Mouse (Mus musculus) CH12.LX (cell line): ENCODE measurements around the gene Zfp1.

Experiments used
- CTCF ChIP-seq, 2 experiments: IDR thresholded peaks in 1 of 2; conservative IDR thresholded peaks in 1 of 2; 2 replicates each; pipeline ENCODE4 v1.5.1; 2011 to 2012; ENCODE audit warnings: low read depth in 2 of 2, low read length in 2 of 2, improper control_type of control experiment in 1 of 2, inconsistent platforms in 1 of 2, mild to moderate bottlenecking in 1 of 2, moderate library complexity in 1 of 2
- E2F4 ChIP-seq: IDR thresholded peaks from 2 replicates; pipeline ENCODE4 v1.6.1; 2011; ENCODE audit warnings: low read depth, low read length, improper control_type of control experiment; ENCODE audit not compliant: insufficient replicate concordance
- EP300 ChIP-seq: IDR thresholded peaks from 2 replicates; pipeline ENCODE4 v1.6.1; 2011; ENCODE audit warnings: low read length, improper control_type of control experiment
- HCFC1 ChIP-seq: IDR thresholded peaks from 2 replicates; pipeline ENCODE4 v1.6.1; 2012; ENCODE audit warnings: low read depth, mild to moderate bottlenecking, inconsistent platforms, low read length, improper control_type of control experiment
- IRF4 ChIP-seq: IDR thresholded peaks from 2 replicates; pipeline ENCODE4 v1.6.1; 2014; ENCODE audit warnings: low read depth, mild to moderate bottlenecking, inconsistent platforms, low read length, improper control_type of control experiment
- MAX ChIP-seq: IDR thresholded peaks from 2 replicates; pipeline ENCODE4 v1.6.1; 2011; ENCODE audit warnings: low read length, improper control_type of control experiment
- MEF2A ChIP-seq: IDR thresholded peaks from 2 replicates; pipeline ENCODE4 v1.6.1; 2014; ENCODE audit warnings: low read depth, mild to moderate bottlenecking, inconsistent platforms, low read length, improper control_type of control experiment, borderline replicate concordance
- MYC ChIP-seq: IDR thresholded peaks from 2 replicates; pipeline ENCODE4 v1.6.1; 2011; ENCODE audit warnings: low read depth, mild to moderate bottlenecking, improper control_type of control experiment, low read length
- NELFE ChIP-seq: IDR thresholded peaks from 2 replicates; pipeline ENCODE4 v1.6.1; 2011; ENCODE audit warnings: low read depth, low read length, improper control_type of control experiment
- POLR2A ChIP-seq: IDR thresholded peaks from 2 replicates; pipeline ENCODE4 v1.6.1; 2011; ENCODE audit warnings: low read depth, mild to moderate bottlenecking, improper control_type of control experiment, low read length
- USF2 ChIP-seq: conservative IDR thresholded peaks from 2 replicates; pipeline ENCODE4 v1.6.1; 2011; ENCODE audit warnings: low read depth, low read length, improper control_type of control experiment
- ZNF384 ChIP-seq: IDR thresholded peaks from 2 replicates; pipeline ENCODE4 v1.6.1; 2012; ENCODE audit warnings: low read depth, low read length, improper control_type of control experiment, inconsistent platforms

- TF ChIP-seq POLR2A, result no peak
- no peak for TF ChIP-seq NELFE
- TF ChIP-seq E2F4, result no peak
- TF ChIP-seq CTCF (conservative IDR thresholded peaks at IDR 0.05 in 1 of 2, IDR thresholded peaks at IDR 0.05 in 1 of 2; ENCODE audit: low read depth in 2 of 2, low read length in 2 of 2), result no peak
- no peak for TF ChIP-seq MYC
- TF ChIP-seq USF2, result no peak
- no peak for TF ChIP-seq MAX
- no peak for TF ChIP-seq MEF2A
- no peak for TF ChIP-seq EP300
- no peak for TF ChIP-seq IRF4
- no peak for TF ChIP-seq HCFC1
- TF ChIP-seq ZNF384, result no peak
Observed at GRCm38 (mm10) chr8:111632976-111633375, 10.2 kb upstream of the Zfp1 start.
